Mouse (Mus musculus) liver, embryonic 16.5 days (tissue): ENCODE results near the gene 4933407L21Rik. TPM values are rescaled to one million over a fixed set of nuclear protein-coding genes. Genes with fewer than 3 reads are reported as not detected.

ENCODE experiments used
- ATAC-seq: fragments of 200-750 bp; cut with Nextera tagmentation; 2 replicates; pipeline ENCODE4 v1.8.0; 2017; ENCODE audit warnings: low read depth, mild to moderate bottlenecking, moderate number of reproducible peaks, moderate library complexity
- H3K27ac ChIP-seq: fragments of 300-500 bp; sonication (generic); 2 replicates; pipeline ENCODE4 v1.5.1; 2014; ENCODE audit warnings: mild to moderate bottlenecking, low read length
- H3K27me3 ChIP-seq: fragments of 300-500 bp; sonication (generic); 2 replicates; pipeline ENCODE4 v1.6.1; 2014; ENCODE audit warnings: low read depth, low read length, mixed read lengths; ENCODE audit not compliant: control insufficient read depth, insufficient read depth
- H3K36me3 ChIP-seq: fragments of 300-500 bp; sonication (generic); 2 replicates; pipeline ENCODE4 v1.6.1; 2014; ENCODE audit warnings: mild to moderate bottlenecking; ENCODE audit not compliant: control insufficient read depth, insufficient read depth
- H3K4me1 ChIP-seq: fragments of 300-500 bp; sonication (generic); 2 replicates; pipeline ENCODE4 v1.6.1; 2014; ENCODE audit warnings: low read depth, low read length, mixed read lengths; ENCODE audit not compliant: control insufficient read depth
- H3K4me2 ChIP-seq: fragments of 300-500 bp; sonication (generic); 2 replicates; pipeline ENCODE4 v1.6.1; 2014; ENCODE audit warnings: low read depth, low read length, mixed read lengths
- H3K4me3 ChIP-seq: fragments of 300-500 bp; sonication (generic); 2 replicates; pipeline ENCODE4 v1.5.1; 2014; ENCODE audit warnings: low read depth, mild to moderate bottlenecking, low read length
- H3K9ac ChIP-seq: fragments of 300-500 bp; sonication (generic); 2 replicates; pipeline ENCODE4 v1.6.1; 2014; ENCODE audit warnings: low read depth, low read length
- H3K9me3 ChIP-seq: fragments of 300-500 bp; sonication (generic); replicated peaks from 2 replicates; pipeline ENCODE4 v1.6.1; 2016; ENCODE audit warnings: low read length; ENCODE audit not compliant: control insufficient read depth
- WGBS: fragments of 180-500 bp; shearing (Covaris S2); extraction: QIAGEN DNeasy Blood & Tissue Kit; methylation state at CpG from one replicate; pipeline ENCODE4 v1.1.7; 2014; ENCODE audit not compliant: insufficient replicate concordance; 5-methylcytosine and 5-hydroxymethylcytosine counted together
- polyA plus RNA-seq: library from polyadenylated mRNA; unstranded; fragments of >200 nt; fragmentation: Nextera tagmentation; extraction: Ambion mirVana; gene quantifications from 2 replicates; pipeline ENCODE4 v1.2.1, GENCODE M21; 2015

4933407L21Rik gene
- polyA plus RNA-seq, 1 experiment from 2014 or later = not detected

DNA sequence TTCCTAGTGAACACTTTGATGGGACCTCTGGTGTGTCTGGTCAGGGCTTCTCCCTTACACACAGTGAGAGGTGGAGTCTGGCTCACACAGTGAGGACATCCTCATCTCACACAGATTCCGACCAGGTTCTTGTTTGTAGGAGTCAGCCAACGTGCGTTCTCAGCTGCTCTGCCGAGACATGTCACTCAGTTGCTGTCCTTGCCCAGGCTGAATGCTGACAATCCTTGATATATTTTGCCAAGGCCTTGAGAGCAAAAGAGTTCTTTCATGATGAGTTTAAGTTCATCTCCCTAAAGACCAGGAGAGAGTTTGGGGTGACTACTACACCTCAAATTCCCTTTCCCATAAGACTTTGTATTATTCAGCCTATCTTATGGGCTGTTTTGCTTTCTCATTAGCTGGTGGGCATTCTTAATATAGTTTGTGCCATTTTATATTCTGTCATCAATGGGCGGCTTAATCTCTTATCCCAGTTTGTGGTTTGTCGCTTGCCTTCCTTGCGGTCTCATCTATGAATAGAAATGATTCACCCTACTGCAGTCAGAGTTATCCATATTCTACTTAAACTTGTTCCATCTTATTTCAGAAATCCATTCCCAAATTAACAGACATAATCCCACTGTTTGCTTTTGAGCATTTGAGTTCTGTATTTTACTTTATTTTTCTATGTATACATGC, 15.1 kb upstream of the 4933407L21Rik start:
- H3K9me3 ChIP-seq = no peaks in the 10 kb centered on the region
- H3K4me2 ChIP-seq = no peak overlapping the region
- no peak for ATAC-seq
- no peaks in the 10 kb centered on the region for H3K27me3 ChIP-seq
- H3K4me1 ChIP-seq = no peaks in the 10 kb centered on the region
- 59% methylated on average over 7 of the region's 7 CpGs for WGBS
- H3K9ac ChIP-seq = no peak overlapping the region
- no peak overlapping the region for H3K27ac ChIP-seq
- H3K4me3 ChIP-seq = no peak overlapping the region
- no peaks in the 10 kb centered on the region for H3K36me3 ChIP-seq

GRCm38 (mm10) chr1:85915890-85916289, 12.4 kb upstream of the 4933407L21Rik start:
- Histone ChIP-seq H3K4me1 (no peaks in the 10 kb centered on the region), H3K4me3 (no peak overlapping the region), H3K27me3 (no peaks in the 10 kb centered on the region), H3K36me3 (no peaks in the 10 kb centered on the region), H3K9me3 (no peaks in the 10 kb centered on the region), H3K27ac (no peak overlapping the region), H3K9ac (no peak overlapping the region), H3K4me2 (no peak overlapping the region)
- no peak for ATAC-seq

- WGBS = 61% methylated on average over 4 of the region's 4 CpGs
These were observed 11.3 kb upstream of the 4933407L21Rik start for GRCm38 (mm10) chr1:85916830-85917450.

DNA sequence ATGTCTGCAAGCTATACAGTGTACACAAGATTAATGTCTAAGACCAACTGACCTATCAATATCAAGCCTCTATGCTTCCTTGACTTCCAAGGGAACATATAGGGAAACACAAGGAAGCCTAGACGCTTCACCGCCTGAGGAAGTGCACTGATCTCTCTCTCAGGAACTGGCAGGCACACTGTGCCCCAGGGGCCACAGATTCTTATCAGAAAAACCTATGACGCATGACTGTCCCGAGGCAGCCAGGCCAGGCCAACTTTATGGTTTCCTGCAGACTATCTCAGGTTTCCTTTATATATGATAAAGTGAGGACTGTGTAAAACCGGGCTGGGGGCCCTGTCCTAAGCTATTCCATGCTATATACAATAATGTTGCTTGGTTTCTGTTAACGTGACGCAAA, 8.7 kb upstream of the 4933407L21Rik start:
- Histone ChIP-seq H3K9ac (no peak overlapping the region), H3K27me3 (no peaks in the 10 kb centered on the region), H3K9me3 (no peaks in the 10 kb centered on the region), H3K4me2 (no peak overlapping the region), H3K27ac (no peak overlapping the region), H3K36me3 (no peaks in the 10 kb centered on the region), H3K4me3 (no peak overlapping the region), H3K4me1 (0 out of 2 replicates have a peak, but pooled peaks cover 2% of the 10 kb centered on the region)
- WGBS = 22% methylated on average over 7 of the region's 7 CpGs
- ATAC-seq = no peak

More at GRCm38 (mm10) chr1:85916830-85917450, 11.3 kb upstream of the 4933407L21Rik start:
- no peaks in the 10 kb centered on the region for H3K4me1 ChIP-seq
- H3K9ac ChIP-seq = no peak overlapping the region
- H3K9me3 ChIP-seq = no peaks in the 10 kb centered on the region
- H3K4me2 ChIP-seq = no peak overlapping the region
- no peak overlapping the region for H3K27ac ChIP-seq
- H3K4me3 ChIP-seq = no peak overlapping the region
- H3K36me3 ChIP-seq = no peaks in the 10 kb centered on the region
- ATAC-seq = no peak
- H3K27me3 ChIP-seq = no peaks in the 10 kb centered on the region

DNA sequence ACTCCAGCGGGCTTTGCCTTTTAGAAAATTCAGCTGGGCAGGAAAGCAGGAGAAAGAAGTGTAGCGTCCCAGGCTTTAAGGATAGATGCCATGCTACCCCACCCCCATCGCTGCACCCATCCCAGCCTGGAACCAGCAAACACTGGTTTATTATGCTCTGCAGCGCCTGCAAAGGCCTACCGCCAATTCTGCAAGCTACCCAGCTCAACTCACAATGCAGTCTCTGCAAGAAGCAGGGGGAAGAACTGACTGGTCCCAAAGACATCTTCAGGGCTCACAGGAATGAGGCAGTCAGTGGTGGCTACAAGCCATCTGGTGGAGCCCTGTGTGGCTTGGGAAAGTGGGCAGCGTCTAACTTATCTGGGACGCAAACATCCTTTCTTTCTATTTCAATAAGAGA, 6.6 kb upstream of the 4933407L21Rik start:
- Histone ChIP-seq H3K27ac (no peak overlapping the region), H3K9me3 (no peaks in the 10 kb centered on the region), H3K27me3 (no peaks in the 10 kb centered on the region), H3K9ac (no peak overlapping the region), H3K4me3 (no peak overlapping the region), H3K36me3 (no peaks in the 10 kb centered on the region), H3K4me2 (no peak overlapping the region), H3K4me1 (0 out of 2 replicates have a peak, but pooled peaks cover 2% of the 10 kb centered on the region)
- WGBS = 74% methylated on average over 7 of the region's 7 CpGs
- ATAC-seq = no peak

- 55% methylated on average over 7 of the region's 7 CpGs for WGBS
- no peak overlapping the region for H3K9ac ChIP-seq
These were observed 6.0 kb upstream of the 4933407L21Rik start for GRCm38 (mm10) chr1:85922127-85922864.

GRCm38 (mm10) chr1:85922865-85923211, 5.4 kb upstream of the 4933407L21Rik start:
- Histone ChIP-seq H3K4me2 (no peak overlapping the region), H3K27ac (no peak overlapping the region), H3K4me1 (0 out of 2 replicates have a peak, but pooled peaks cover 2% of the 10 kb centered on the region), H3K9me3 (no peaks in the 10 kb centered on the region), H3K4me3 (no peak overlapping the region), H3K9ac (no peak overlapping the region), H3K27me3 (no peaks in the 10 kb centered on the region), H3K36me3 (no peaks in the 10 kb centered on the region)
- ATAC-seq = peak; percentile 74
- WGBS = 58% methylated on average over 5 of the region's 5 CpGs

More at GRCm38 (mm10) chr1:85922127-85922864, 6.0 kb upstream of the 4933407L21Rik start:
- H3K36me3 ChIP-seq = no peaks in the 10 kb centered on the region
- no peak overlapping the region for H3K4me3 ChIP-seq
- ATAC-seq = no peak
- no peaks in the 10 kb centered on the region for H3K27me3 ChIP-seq
- no peaks in the 10 kb centered on the region for H3K9me3 ChIP-seq
- 0 out of 2 replicates have a peak, but pooled peaks cover 2% of the 10 kb centered on the region for H3K4me1 ChIP-seq
- H3K27ac ChIP-seq = no peak overlapping the region
- H3K4me2 ChIP-seq = no peak overlapping the region

DNA sequence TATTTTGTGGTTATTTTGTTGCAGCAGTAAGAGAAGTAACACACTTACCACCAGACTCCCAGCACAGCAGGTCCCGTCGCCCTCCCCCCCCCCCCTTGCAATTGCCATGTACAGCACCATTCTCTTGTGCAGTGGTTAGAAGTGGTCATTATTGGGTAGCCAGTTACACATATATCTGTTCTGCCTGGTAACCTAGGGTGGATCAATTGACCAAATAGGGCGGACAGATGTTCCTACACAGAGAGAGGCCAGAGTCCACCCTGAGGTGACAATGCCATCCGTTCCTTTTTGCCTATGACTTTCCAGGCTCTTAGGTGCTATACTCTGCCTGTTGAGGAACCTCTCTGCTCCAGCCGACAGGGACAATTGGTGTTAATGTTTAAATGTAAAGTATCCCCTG, 3.1 kb upstream of the 4933407L21Rik start:
- no peak overlapping the region for H3K27ac ChIP-seq
- H3K4me3 ChIP-seq = no peak overlapping the region
- H3K36me3 ChIP-seq = no peaks in the 10 kb centered on the region
- no peaks in the 10 kb centered on the region for H3K9me3 ChIP-seq
- H3K4me2 ChIP-seq = no peak overlapping the region
- H3K4me1 ChIP-seq = 0 out of 2 replicates have a peak, but pooled peaks cover 2% of the 10 kb centered on the region
- H3K9ac ChIP-seq = no peak overlapping the region
- WGBS = 49% methylated on average over 5 of the region's 5 CpGs
- ATAC-seq = peak; percentile 74
- no peaks in the 10 kb centered on the region for H3K27me3 ChIP-seq

DNA sequence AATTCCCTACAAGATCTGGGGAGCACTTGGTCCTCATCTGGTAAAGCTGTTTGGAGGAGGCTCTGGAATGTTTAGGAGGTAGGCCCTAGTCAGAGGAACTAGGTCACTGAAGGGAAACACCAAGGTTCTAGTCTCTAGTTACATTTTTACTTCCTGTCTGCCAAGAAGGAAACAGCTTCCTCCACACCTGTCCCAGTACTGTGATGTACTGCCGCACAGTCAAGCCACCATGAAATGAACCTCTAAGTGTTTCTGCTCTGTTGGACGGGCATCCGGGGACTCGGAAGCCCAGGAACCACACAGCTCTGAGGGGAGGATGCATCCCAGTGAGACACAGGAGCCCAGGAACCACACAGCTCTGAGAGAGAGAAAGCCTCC, 394 bp downstream of the 4933407L21Rik start:
- 54% methylated on average over 4 of the region's 4 CpGs for whole genome bisulfite sequencing
- Histone ChIP-seq H3K4me2 (no peak overlapping the region), H3K9ac (no peak overlapping the region), H3K4me3 (no peak overlapping the region), H3K4me1 (peaks cover under 1% of the 10 kb centered on the region; the same call in 1 of the 2 replicates), H3K27me3 (no peaks in the 10 kb centered on the region), H3K36me3 (no peaks in the 10 kb centered on the region), H3K27ac (no peak overlapping the region), H3K9me3 (no peaks in the 10 kb centered on the region)
- ATAC-seq = no peak
